Mouse (Mus musculus) megakaryocyte-erythroid progenitor cell, adult 5-6 weeks (primary cell): ENCODE results near the gene Tfdp1. TPM values are rescaled to one million over a fixed set of nuclear protein-coding genes. Genes with fewer than 3 reads are reported as not detected.

Source experiments
- ATAC-seq: replicated peaks from 2 replicates; pipeline ENCODE4 v1.8.0; 2016; ENCODE audit warnings: mild to moderate bottlenecking, inconsistent platforms; ENCODE audit not compliant: severe bottlenecking, poor library complexity, low FRiP score, low TSS enrichment
- total RNA-seq, 2 experiments: library from RNA; stranded (forward) in 1 of 2; stranded (reverse) in 1 of 2; fragments of 200-1000, 215-1000 nt in 1 of 2; fragments of >200 nt in 1 of 2; fragmentation: Nextera tagmentation in 1 of 2; gene quantifications; 2 replicates each; pipeline ENCODE4 v1.2.3; 2014 to 2017

Gene Tfdp1
- total RNA-seq, 2 experiments from 2014 or later = 212 to 273 TPM

GRCm38 (mm10) chr8:13411597-13411996 is 73.0 kb downstream of the Tfdp1 start:
- ATAC-seq = 0 out of 2 replicates have a peak, but pooled peaks have one; percentile 54

- peak; percentile 60 for ATAC-seq
Measured at GRCm38 (mm10) chr8:13412891-13413558, 74.5 kb downstream of the Tfdp1 start.

GRCm38 (mm10) chr8:13413823-13414390 is 75.4 kb downstream of the Tfdp1 start:
- no peak for ATAC-seq

- no peak for ATAC-seq
Measured at GRCm38 (mm10) chr8:13415879-13416278, 77.3 kb downstream of the Tfdp1 start.

GRCm38 (mm10) chr8:13419111-13419639 is 80.6 kb downstream of the Tfdp1 start:
- no peak for ATAC-seq

GRCm38 (mm10) chr8:13420970-13421369 is 82.4 kb downstream of the Tfdp1 start:
- ATAC-seq = no peak

GRCm38 (mm10) chr8:13427351-13427750 is 88.8 kb downstream of the Tfdp1 start:
- no peak for ATAC-seq

Other genes starting within 250 kb of the Tfdp1 start
- 21.4 and 27.9 TPM in 2 replicates for gene Pcid2, start 233.3 kb upstream of the Tfdp1 start, total RNA-seq (2014; fragmentation: Nextera tagmentation)
- gene Pcid2, start 233.3 kb upstream of the Tfdp1 start, total RNA-seq (2017) = 10.1 and 26.9 TPM in 2 replicates
- 147 and 173 TPM in 2 replicates for gene Cul4a, start 233.1 kb upstream of the Tfdp1 start, total RNA-seq (2014; fragmentation: Nextera tagmentation)
- 156 and 175 TPM in 2 replicates for gene Cul4a, start 233.1 kb upstream of the Tfdp1 start, total RNA-seq (2017)
- gene Lamp1, start 179.6 kb upstream of the Tfdp1 start, total RNA-seq (2014; fragmentation: Nextera tagmentation) = 102 and 143 TPM in 2 replicates
- gene Lamp1, start 179.6 kb upstream of the Tfdp1 start, total RNA-seq (2017) = 157 and 169 TPM in 2 replicates
- 1.7 and 3.4 TPM in 2 replicates for gene Grtp1, start 138.1 kb upstream of the Tfdp1 start, total RNA-seq (2014; fragmentation: Nextera tagmentation)
- 1.1 TPM in 1 of 2 replicates, not detected in the other for gene Grtp1, start 138.1 kb upstream of the Tfdp1 start, total RNA-seq (2017)
- not detected in 2 replicates for gene Adprhl1, start 84.6 kb upstream of the Tfdp1 start, total RNA-seq (2014; fragmentation: Nextera tagmentation)
- not detected in 2 replicates for gene Adprhl1, start 84.6 kb upstream of the Tfdp1 start, total RNA-seq (2017)
- gene Dcun1d2, start 50.6 kb upstream of the Tfdp1 start, total RNA-seq (2014; fragmentation: Nextera tagmentation) = 19.3 and 20.2 TPM in 2 replicates
- gene Dcun1d2, start 50.6 kb upstream of the Tfdp1 start, total RNA-seq (2017) = 19.0 and 23.1 TPM in 2 replicates
- 12.7 and 14.0 TPM in 2 replicates for gene Tmco3, start 50.6 kb upstream of the Tfdp1 start, total RNA-seq (2014; fragmentation: Nextera tagmentation)
- 4.2 and 8.1 TPM in 2 replicates for gene Tmco3, start 50.6 kb upstream of the Tfdp1 start, total RNA-seq (2017)
- 0.96 and 1.4 TPM in 2 replicates for gene Atp4b, start 58.1 kb downstream of the Tfdp1 start, total RNA-seq (2014; fragmentation: Nextera tagmentation)
- 0.80 and 1.1 TPM in 2 replicates for gene Atp4b, start 58.1 kb downstream of the Tfdp1 start, total RNA-seq (2017)
- 0.25 TPM in 1 of 2 replicates, not detected in the other for gene Grk1, start 66.3 kb downstream of the Tfdp1 start, total RNA-seq (2014; fragmentation: Nextera tagmentation)
- not detected in 2 replicates for gene Grk1, start 66.3 kb downstream of the Tfdp1 start, total RNA-seq (2017)
- not detected in 2 replicates for gene Tmem255b, start 96.4 kb downstream of the Tfdp1 start, total RNA-seq (2014; fragmentation: Nextera tagmentation)
- not detected in 2 replicates for gene Tmem255b, start 96.4 kb downstream of the Tfdp1 start, total RNA-seq (2017)
- gene Gas6, start 155.7 kb downstream of the Tfdp1 start, total RNA-seq (2014; fragmentation: Nextera tagmentation) = not detected in 2 replicates
- gene Gas6, start 155.7 kb downstream of the Tfdp1 start, total RNA-seq (2017) = 1.3 TPM in 1 of 2 replicates, not detected in the other
- gene 1700029H14Rik, start 223.7 kb downstream of the Tfdp1 start, total RNA-seq (2014; fragmentation: Nextera tagmentation) = not detected in 2 replicates
- not detected in 2 replicates for gene 1700029H14Rik, start 223.7 kb downstream of the Tfdp1 start, total RNA-seq (2017)